Mouse (Mus musculus) adrenal gland, postnatal 36 days (tissue): ENCODE data around the gene Sh3rf1. TPM values are rescaled to one million over a fixed set of nuclear protein-coding genes. Genes with fewer than 3 reads are reported as not detected.

Source experiments
- DNase-seq, 2 experiments: peaks; one replicate each; pipeline ENCODE4 v3.0.0; 2021; ENCODE audit warnings: mixed read lengths in 1 of 2
- total RNA-seq, 2 experiments: library from RNA; stranded (reverse); gene quantifications; 2 replicates each; pipeline ENCODE4 v1.2.3; 2021

Gene Sh3rf1
- total RNA-seq, 2 experiments from 2014 or later = 10.3 to 12.7 TPM

GRCm38 (mm10) chr8:61322462-61322861 is 98.8 kb downstream of the Sh3rf1 start:
- no peak for DNase-seq

GRCm38 (mm10) chr8:61324363-61324914 is 100.8 kb downstream of the Sh3rf1 start:
- DNase-seq = no peak

- no peak for DNase-seq
Measured at GRCm38 (mm10) chr8:61325014-61325715, 101.5 kb downstream of the Sh3rf1 start.

- peak; percentile 35 to 44 for DNase-seq
Measured at GRCm38 (mm10) chr8:61326281-61326680, 102.6 kb downstream of the Sh3rf1 start.

GRCm38 (mm10) chr8:61327333-61327732 is 103.7 kb downstream of the Sh3rf1 start:
- DNase-seq = no peak

- no peak for DNase-seq
Measured at GRCm38 (mm10) chr8:61339629-61340028, 116.0 kb downstream of the Sh3rf1 start.

GRCm38 (mm10) chr8:61340283-61340984 is 116.8 kb downstream of the Sh3rf1 start:
- no peak for DNase-seq

- no peak for DNase-seq
Measured at GRCm38 (mm10) chr8:61341587-61342441, 118.1 kb downstream of the Sh3rf1 start.

- DNase-seq = no peak
Measured at GRCm38 (mm10) chr8:61342473-61343026, 118.9 kb downstream of the Sh3rf1 start.

- DNase-seq = no peak
Measured at GRCm38 (mm10) chr8:61344435-61344834, 120.8 kb downstream of the Sh3rf1 start.

- no peak for DNase-seq
Measured at GRCm38 (mm10) chr8:61346941-61347340, 123.3 kb downstream of the Sh3rf1 start.

- DNase-seq = no peak
Measured at GRCm38 (mm10) chr8:61347526-61347925, 123.9 kb downstream of the Sh3rf1 start.

GRCm38 (mm10) chr8:61348029-61348428 is 124.4 kb downstream of the Sh3rf1 start:
- no peak for DNase-seq

GRCm38 (mm10) chr8:61348518-61348917 is 124.8 kb downstream of the Sh3rf1 start:
- no peak for DNase-seq

- no peak for DNase-seq
Measured at GRCm38 (mm10) chr8:61350443-61350842, 126.8 kb downstream of the Sh3rf1 start.

GRCm38 (mm10) chr8:61351638-61352037 is 128.0 kb downstream of the Sh3rf1 start:
- DNase-seq = no peak

- no peak for DNase-seq
Measured at GRCm38 (mm10) chr8:61355503-61355902, 131.8 kb downstream of the Sh3rf1 start.

GRCm38 (mm10) chr8:61359004-61359403 is 135.3 kb downstream of the Sh3rf1 start:
- no peak for DNase-seq

GRCm38 (mm10) chr8:61359851-61360272 is 136.2 kb downstream of the Sh3rf1 start:
- DNase-seq = peak in 1 of 2 experiments; percentile 57

GRCm38 (mm10) chr8:61360362-61360761 is 136.7 kb downstream of the Sh3rf1 start:
- DNase-seq = no peak

- DNase-seq = no peak
Measured at GRCm38 (mm10) chr8:61361476-61361875, 137.8 kb downstream of the Sh3rf1 start.
